Mouse (Mus musculus): Measurements from ENCODE around the gene Grm1. TPM values are rescaled to one million over a fixed set of nuclear protein-coding genes. Genes with fewer than 3 reads are reported as not detected.

Gene Grm1
- polyA plus RNA-seq, 1 experiment: 1.2 TPM

GRCm38 (mm10) chr10:10737041-10737681, 345.0 kb downstream of the Grm1 start:
- H3K27me3 ChIP-seq (ENCODE audit: control insufficient read depth, insufficient read depth, low read length): no peaks in the 10 kb centered on the region
- no peak for DNase-seq
- H3K27ac ChIP-seq (ENCODE audit: control insufficient read depth, insufficient read depth, low read length): no peak overlapping the region
- H3K36me3 ChIP-seq (ENCODE audit: control insufficient read depth, insufficient read depth, low read length): no peaks in the 10 kb centered on the region
- H3K4me3 ChIP-seq (ENCODE audit: control insufficient read depth, insufficient read depth, low read length): no peak overlapping the region
- 71% methylated on average over 1 of the region's 1 CpGs for WGBS
- TF ChIP-seq CTCF (IDR thresholded peaks at IDR 0.05; ENCODE audit: borderline replicate concordance, control insufficient read depth, extremely low read depth, insufficient read depth, low read length, poor library complexity): no peak
- no peaks in the 10 kb centered on the region for H3K4me1 ChIP-seq (replicated peaks; ENCODE audit: control insufficient read depth, insufficient read depth, low read length)

DNA sequence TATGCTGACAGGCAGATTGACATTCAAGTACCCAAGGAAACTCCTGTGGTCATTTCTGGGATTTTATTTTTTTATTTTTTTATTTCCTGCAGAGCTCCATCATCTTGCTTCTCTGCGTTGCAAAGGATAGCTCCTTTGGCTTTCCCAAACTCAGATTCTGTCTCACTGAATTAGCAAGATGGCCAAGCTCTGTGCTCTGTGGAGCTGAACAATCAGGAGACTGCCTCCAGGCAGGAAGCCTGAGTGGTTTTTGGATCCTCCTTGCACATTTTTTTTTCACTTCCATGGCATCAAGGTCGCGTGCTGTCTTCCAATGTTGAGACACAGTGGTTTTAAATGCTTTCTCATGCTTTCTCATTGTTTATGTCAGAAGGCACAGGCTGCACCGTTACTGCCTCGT, 347.6 kb downstream of the Grm1 start:
- Histone ChIP-seq H3K27ac (ENCODE audit: control insufficient read depth, insufficient read depth, low read length) (no peak overlapping the region), H3K4me3 (ENCODE audit: control insufficient read depth, insufficient read depth, low read length) (no peak overlapping the region), H3K27me3 (ENCODE audit: control insufficient read depth, insufficient read depth, low read length) (no peaks in the 10 kb centered on the region), H3K4me1 (replicated peaks; ENCODE audit: control insufficient read depth, insufficient read depth, low read length) (no peaks in the 10 kb centered on the region), H3K36me3 (ENCODE audit: control insufficient read depth, insufficient read depth, low read length) (no peaks in the 10 kb centered on the region)
- 47% methylated on average over 5 of the region's 5 CpGs for WGBS
- TF ChIP-seq CTCF (IDR thresholded peaks at IDR 0.05; ENCODE audit: borderline replicate concordance, control insufficient read depth, extremely low read depth, insufficient read depth, low read length, poor library complexity) (no peak), POLR2A (IDR thresholded peaks at IDR 0.05; ENCODE audit: control insufficient read depth, extremely low read depth, insufficient read depth, low read length, poor library complexity) (no peak)
- DNase-seq: no peak

DNA sequence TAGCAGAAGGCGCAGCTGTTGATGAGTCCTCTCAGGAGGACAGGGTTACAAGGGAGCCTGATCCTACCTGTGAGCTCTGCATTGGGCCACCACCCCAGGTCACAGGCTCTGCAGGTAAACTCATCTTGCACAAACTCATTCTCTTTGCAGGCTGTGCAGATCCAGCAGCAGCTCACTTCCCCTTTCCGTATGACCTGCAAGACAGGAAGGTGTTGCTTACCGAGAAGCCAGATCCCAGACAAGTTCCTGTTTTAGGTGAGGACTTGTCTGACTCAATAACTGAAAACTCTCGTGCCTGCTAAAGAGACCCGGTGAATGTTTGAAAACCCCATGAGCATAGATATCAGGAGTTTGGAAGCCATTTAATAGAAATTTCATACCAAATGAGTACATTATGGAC, 349.1 kb downstream of the Grm1 start:
- 13% methylated on average over 5 of the region's 5 CpGs for WGBS
- H3K27ac ChIP-seq (ENCODE audit: control insufficient read depth, insufficient read depth, low read length): no peak overlapping the region

GRCm38 (mm10) chr10:10726501-10726900, 355.7 kb downstream of the Grm1 start:
- Histone ChIP-seq H3K4me3 (ENCODE audit: control insufficient read depth, insufficient read depth, low read length) (no peak overlapping the region), H3K27ac (ENCODE audit: control insufficient read depth, insufficient read depth, low read length) (no peak overlapping the region), H3K27me3 (ENCODE audit: control insufficient read depth, insufficient read depth, low read length) (no peaks in the 10 kb centered on the region), H3K36me3 (ENCODE audit: control insufficient read depth, insufficient read depth, low read length) (no peaks in the 10 kb centered on the region), H3K4me1 (replicated peaks; ENCODE audit: control insufficient read depth, insufficient read depth, low read length) (no peaks in the 10 kb centered on the region)
- no peak for TF ChIP-seq CTCF (IDR thresholded peaks at IDR 0.05; ENCODE audit: borderline replicate concordance, control insufficient read depth, extremely low read depth, insufficient read depth, low read length, poor library complexity)
- no peak for TF ChIP-seq POLR2A (IDR thresholded peaks at IDR 0.05; ENCODE audit: control insufficient read depth, extremely low read depth, insufficient read depth, low read length, poor library complexity)
- no peak for DNase-seq
- WGBS: 95% methylated on average over 3 of the region's 3 CpGs

More for the DNA sequence above, 349.1 kb downstream of the Grm1 start:
- TF ChIP-seq POLR2A (IDR thresholded peaks at IDR 0.05; ENCODE audit: control insufficient read depth, extremely low read depth, insufficient read depth, low read length, poor library complexity) (no peak), CTCF (IDR thresholded peaks at IDR 0.05; ENCODE audit: borderline replicate concordance, control insufficient read depth, extremely low read depth, insufficient read depth, low read length, poor library complexity) (no peak)
- Histone ChIP-seq H3K27me3 (ENCODE audit: control insufficient read depth, insufficient read depth, low read length) (no peaks in the 10 kb centered on the region), H3K36me3 (ENCODE audit: control insufficient read depth, insufficient read depth, low read length) (no peaks in the 10 kb centered on the region), H3K4me3 (ENCODE audit: control insufficient read depth, insufficient read depth, low read length) (no peak overlapping the region), H3K4me1 (replicated peaks; ENCODE audit: control insufficient read depth, insufficient read depth, low read length) (no peaks in the 10 kb centered on the region)
- DNase-seq: no peak

GRCm38 (mm10) chr10:10710837-10711236, 371.3 kb downstream of the Grm1 start:
- no peak for TF ChIP-seq CTCF (IDR thresholded peaks at IDR 0.05; ENCODE audit: borderline replicate concordance, control insufficient read depth, extremely low read depth, insufficient read depth, low read length, poor library complexity)
- no peak for TF ChIP-seq POLR2A (IDR thresholded peaks at IDR 0.05; ENCODE audit: control insufficient read depth, extremely low read depth, insufficient read depth, low read length, poor library complexity)
- H3K36me3 ChIP-seq (ENCODE audit: control insufficient read depth, insufficient read depth, low read length): no peaks in the 10 kb centered on the region
- no peak overlapping the region for H3K27ac ChIP-seq (ENCODE audit: control insufficient read depth, insufficient read depth, low read length)
- no peak for DNase-seq
- H3K4me3 ChIP-seq (ENCODE audit: control insufficient read depth, insufficient read depth, low read length): no peak overlapping the region
- H3K27me3 ChIP-seq (ENCODE audit: control insufficient read depth, insufficient read depth, low read length): no peaks in the 10 kb centered on the region
- 84% methylated on average over 2 of the region's 2 CpGs for WGBS
- H3K4me1 ChIP-seq (replicated peaks; ENCODE audit: control insufficient read depth, insufficient read depth, low read length): no peaks in the 10 kb centered on the region

DNA sequence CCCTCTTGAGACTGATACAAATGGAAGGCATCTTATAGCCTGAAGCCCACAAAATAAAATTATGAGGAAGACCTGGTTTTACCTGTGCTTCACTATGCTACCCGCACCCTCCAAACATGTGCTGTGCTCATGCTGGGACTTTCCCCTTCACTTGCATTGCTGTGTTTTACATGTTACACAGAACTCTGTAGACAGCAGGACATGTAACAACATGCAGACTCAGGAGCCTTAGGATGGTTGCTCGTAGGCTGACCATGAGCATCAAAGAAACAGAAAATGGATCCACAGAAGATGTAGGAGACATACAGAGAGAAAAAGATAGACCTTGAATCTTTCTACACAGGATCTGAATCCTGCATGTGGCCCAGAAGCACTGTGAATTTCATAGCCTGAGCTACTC, 371.8 kb downstream of the Grm1 start:
- TF ChIP-seq POLR2A (IDR thresholded peaks at IDR 0.05; ENCODE audit: control insufficient read depth, extremely low read depth, insufficient read depth, low read length, poor library complexity) (no peak), CTCF (IDR thresholded peaks at IDR 0.05; ENCODE audit: borderline replicate concordance, control insufficient read depth, extremely low read depth, insufficient read depth, low read length, poor library complexity) (no peak)
- DNase-seq: no peak
- 93% methylated on average over 2 of the region's 2 CpGs for WGBS
- Histone ChIP-seq H3K36me3 (ENCODE audit: control insufficient read depth, insufficient read depth, low read length) (no peaks in the 10 kb centered on the region), H3K27me3 (ENCODE audit: control insufficient read depth, insufficient read depth, low read length) (no peaks in the 10 kb centered on the region), H3K27ac (ENCODE audit: control insufficient read depth, insufficient read depth, low read length) (no peak overlapping the region), H3K4me3 (ENCODE audit: control insufficient read depth, insufficient read depth, low read length) (no peak overlapping the region), H3K4me1 (replicated peaks; ENCODE audit: control insufficient read depth, insufficient read depth, low read length) (no peaks in the 10 kb centered on the region)

DNA sequence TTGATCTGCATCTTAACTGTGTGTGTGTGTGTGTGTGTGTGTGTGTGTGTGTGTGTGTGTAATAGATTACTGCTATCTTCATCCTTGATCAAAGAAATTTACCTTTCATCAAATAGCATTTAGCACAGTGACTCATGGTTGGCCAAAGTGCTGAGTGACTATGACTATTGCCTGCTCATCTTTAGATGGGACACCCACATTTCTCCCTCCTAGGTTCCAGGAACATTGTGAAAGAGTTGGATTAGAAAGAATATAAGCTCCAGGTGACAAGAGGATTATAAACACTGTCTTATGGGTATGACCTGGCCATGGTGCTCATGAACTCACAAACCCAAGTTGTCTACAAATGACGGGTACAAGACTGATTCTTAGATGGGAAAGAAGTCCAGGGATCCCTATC, 374.1 kb downstream of the Grm1 start:
- H3K27me3 ChIP-seq (ENCODE audit: control insufficient read depth, insufficient read depth, low read length): no peaks in the 10 kb centered on the region
- WGBS: 86% methylated on average over 1 of the region's 1 CpGs
- H3K4me3 ChIP-seq (ENCODE audit: control insufficient read depth, insufficient read depth, low read length): no peak overlapping the region
- no peak for DNase-seq
- H3K27ac ChIP-seq (ENCODE audit: control insufficient read depth, insufficient read depth, low read length): no peak overlapping the region
- no peaks in the 10 kb centered on the region for H3K4me1 ChIP-seq (replicated peaks; ENCODE audit: control insufficient read depth, insufficient read depth, low read length)
- no peaks in the 10 kb centered on the region for H3K36me3 ChIP-seq (ENCODE audit: control insufficient read depth, insufficient read depth, low read length)
- TF ChIP-seq CTCF (IDR thresholded peaks at IDR 0.05; ENCODE audit: borderline replicate concordance, control insufficient read depth, extremely low read depth, insufficient read depth, low read length, poor library complexity) (no peak), POLR2A (IDR thresholded peaks at IDR 0.05; ENCODE audit: control insufficient read depth, extremely low read depth, insufficient read depth, low read length, poor library complexity) (no peak)
